Mouse (Mus musculus) heart, adult 11 months (tissue): Measurements from ENCODE around the gene Fgfrl1.

ENCODE experiments used
- DNase-seq: peaks from one replicate; pipeline ENCODE4 v3.0.0; 2022

The Fgfrl1 gene

DNA sequence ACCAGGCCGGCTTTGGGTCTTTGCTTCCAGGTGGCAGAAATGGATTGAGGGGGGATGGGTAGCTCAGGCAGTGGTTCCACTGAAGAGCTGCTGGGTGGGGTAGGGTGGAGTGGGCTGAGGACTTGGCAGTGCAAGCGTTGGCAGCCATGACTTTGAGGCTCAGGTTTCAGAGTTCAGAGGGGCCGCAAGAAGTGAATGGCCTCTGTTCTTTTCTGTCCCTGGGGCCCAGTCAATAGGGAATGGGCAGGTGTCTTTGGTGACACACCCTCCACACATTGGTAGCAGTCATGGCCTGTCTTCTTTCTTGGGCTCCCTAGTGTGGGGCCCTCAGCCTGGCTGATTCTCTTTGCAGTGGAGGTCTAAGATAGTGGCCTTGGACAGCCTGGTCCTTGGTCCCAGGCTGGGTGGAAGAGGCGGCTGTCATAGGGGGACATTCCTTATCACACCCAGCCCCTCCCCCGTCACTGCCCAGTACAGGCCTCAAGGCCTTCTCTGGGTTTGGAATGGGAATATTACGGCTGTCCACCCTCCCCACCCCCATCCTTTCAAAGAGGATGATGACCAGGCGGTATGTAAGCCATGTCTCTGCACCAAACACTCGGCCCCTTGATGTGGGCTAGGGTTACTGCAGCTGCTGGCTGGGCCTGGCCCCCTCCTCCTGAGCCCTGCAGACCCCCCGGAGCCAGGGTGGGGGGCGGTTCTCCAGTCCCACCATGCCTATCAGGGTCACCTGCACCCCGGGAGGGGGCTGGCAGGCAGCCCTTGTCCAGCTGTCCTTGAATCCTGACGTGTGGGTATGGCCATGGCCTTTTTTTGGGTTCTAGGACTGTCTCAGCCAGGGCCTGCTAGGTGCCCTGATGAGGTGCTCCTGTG is 11.8 kb downstream of the Fgfrl1 start:
- peak; percentile 85 for DNase-seq

DNA sequence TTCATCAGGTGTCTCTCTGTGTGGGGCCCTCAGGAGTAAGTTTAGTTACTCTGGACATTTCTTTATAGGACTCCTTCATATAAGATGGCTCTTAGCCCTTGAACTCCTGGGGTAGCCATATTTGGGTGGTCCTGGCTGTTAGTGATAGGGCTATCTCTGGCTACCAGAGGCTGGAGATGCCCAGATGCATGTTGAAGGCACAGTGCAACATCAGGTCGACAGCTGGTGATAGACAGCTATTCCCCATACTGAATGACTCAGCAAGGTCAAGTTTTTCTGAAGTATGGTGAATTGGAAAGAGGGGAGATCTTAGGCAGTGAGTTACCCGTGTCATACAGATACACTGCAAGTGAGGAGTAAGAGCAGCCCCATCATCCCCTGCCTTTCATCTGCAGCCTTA is 15.6 kb downstream of the Fgfrl1 start:
- no peak for DNase-seq

DNA sequence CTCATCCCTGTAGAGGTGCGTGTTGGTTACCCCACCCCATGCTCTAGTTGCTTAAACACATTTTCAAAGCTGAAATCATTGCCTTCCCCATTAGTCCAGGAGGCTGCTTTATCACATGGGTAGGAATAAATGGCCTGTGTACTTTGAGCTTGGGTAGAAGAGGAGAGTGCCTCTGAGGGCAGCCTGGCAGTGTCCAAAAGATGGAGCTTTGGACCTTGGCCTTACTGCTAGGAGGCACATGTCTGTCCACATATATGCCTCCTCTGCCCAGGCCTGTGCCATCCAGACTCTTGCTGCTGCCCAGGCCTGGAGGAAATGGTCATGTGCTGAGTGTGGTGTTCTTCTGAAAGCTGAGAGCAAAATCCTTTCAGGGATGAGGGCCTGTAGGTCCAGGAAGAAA is 16.2 kb downstream of the Fgfrl1 start:
- peak; percentile 79 for DNase-seq

DNA sequence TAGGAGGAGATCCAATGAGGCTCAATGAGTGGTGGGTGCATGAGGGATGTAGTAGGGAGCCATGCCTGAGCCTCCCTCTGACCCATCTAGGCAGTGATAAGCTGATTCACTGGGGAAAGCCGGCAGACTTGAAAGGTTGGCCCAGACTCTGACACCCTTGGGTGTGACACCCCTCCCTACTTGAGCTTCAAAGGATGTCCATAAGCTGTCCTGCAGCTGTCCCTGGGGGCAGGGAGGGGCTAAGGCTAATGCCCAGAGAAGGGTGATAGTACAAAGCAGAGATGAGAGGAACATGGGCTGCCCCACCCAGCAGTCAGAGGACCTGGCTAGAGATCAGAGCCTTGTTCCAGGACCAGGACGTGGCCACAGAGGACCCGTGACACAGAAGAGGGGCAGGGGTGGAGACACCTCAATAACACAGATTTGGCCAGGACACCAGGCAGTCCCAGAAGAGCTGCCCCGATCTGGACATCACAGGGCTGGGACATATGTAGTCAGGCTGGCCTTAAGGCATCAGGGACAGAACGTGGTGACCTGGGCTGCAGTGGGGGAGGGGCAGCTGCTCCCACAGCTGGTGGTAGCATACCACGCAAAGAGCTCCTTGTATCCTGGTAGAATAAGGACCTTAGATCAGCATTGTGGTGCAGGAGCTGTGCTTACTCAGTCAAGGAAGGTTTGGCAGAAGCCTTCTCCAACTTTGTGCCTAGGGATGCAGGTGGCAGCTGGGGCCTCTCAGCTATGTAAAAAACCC is 17.0 kb downstream of the Fgfrl1 start:
- peak; percentile 89 for DNase-seq

DNA sequence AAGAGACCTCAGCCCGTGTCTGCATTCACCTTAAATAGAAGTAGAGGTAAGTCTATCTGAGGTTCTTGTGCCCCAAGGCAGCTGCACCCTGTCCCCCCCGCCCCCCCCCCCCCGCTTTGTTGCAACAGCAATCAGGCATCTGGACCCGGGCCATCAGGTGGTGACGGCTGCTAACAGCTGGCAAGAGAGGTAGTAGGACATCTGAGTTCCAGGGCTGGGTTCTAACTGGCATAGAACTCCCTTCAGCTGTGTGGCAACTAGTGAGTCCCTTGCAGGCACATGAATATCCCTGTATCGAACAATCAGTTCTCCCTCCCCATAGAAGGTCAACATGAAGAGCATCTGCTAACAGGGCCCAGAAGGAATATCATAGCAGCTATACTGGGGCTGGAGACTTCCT is 19.8 kb downstream of the Fgfrl1 start:
- DNase-seq: no peak

DNA sequence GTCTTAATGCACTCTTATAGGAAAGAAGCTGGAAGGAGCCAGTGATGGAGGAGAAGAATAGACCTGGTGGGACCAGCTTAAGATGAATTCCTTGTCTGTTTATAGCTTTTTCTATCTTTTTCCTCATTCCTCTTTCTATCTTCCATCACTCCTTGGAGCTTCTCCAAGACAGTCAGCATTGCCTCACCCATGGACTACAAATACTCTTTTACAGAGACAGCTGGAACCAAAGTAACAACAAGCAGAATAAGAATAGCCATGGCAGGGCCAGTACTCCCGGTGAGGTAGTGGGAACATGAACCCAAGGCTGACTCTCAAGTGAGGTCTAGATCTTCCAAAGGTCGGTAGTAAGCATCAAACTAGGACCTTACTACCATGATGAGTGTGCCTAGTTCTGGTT is 20.9 kb downstream of the Fgfrl1 start:
- DNase-seq: no peak

DNA sequence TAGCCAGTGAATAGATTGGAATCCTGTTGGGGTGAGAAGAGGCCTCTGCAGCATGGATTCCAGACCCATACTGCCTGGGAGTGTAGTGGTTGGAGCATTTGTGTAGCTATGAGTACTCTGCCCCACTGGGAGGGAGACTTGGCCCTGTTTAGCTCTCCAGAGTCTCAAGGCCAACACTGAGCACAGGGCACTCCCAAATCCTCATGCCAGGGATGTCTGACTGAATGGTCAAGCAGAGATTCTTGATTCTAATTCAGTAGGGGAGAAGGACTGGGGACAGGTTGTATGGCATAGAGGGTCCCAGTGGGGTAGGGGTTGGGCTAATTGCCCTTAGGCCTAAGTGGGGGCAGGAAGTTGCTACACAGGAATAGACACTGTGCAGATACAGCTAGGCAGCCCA is 21.5 kb downstream of the Fgfrl1 start:
- DNase-seq: peak; percentile 88

DNA sequence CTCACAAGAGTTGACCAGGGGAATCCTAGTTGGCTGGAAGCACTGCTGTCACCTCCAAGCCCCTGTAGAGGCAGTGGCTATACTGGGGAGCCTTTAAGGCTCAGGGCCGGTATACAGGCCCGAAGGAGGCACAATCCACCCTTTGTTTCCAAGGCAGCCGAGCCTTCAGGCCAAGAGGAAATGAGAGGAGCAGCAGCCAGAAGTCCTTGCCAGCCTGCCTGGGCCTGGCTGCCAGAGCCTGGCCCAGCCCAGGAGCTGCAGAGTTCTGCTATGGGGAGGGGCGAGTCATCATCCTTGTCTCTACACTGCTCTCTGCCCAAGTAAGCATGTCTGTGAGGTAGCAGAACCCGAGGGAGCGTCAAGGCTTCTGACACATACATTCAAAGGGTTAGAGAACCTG is 22.0 kb downstream of the Fgfrl1 start:
- DNase-seq: peak; percentile 91

DNA sequence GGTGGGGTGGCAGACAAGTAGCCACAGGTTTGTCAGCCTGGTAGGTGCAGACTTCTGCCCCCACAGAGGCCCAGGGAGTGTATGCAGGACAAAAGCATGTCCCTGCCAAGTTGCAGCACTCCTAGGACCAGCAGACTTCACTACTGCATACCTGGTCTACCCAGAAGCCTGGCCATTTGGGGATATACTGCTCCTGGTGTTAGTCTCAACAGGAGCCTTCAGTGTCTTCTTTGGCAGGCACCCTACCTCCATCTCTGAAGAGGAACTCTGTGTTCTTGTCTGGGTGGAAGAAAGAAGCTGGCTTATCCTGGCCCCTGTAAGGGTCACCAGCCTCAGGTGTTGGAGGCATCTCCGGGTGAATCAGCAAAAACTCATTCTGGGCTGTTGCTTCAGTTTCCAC is 23.8 kb downstream of the Fgfrl1 start:
- DNase-seq: peak; percentile 65

DNA sequence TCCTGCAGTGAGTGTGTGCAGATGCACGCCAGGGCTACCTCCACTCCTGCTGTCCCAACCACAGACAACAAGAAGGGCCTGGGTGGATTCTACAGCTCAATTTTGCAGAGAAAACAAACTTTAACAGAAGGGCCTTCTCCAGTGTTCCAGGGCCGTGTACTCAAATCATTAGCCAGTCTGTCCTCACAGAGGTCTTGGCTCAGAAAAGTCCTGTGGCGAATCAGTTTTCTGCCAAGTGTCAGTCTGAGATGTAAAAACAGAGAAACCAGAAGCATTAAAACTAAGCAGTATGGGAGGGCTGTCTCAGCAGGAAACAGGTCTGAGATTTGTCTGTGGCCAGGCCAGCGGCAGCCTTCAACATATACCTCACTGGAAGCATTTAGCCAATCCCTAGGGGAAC is 25.9 kb downstream of the Fgfrl1 start:
- no peak for DNase-seq

DNA sequence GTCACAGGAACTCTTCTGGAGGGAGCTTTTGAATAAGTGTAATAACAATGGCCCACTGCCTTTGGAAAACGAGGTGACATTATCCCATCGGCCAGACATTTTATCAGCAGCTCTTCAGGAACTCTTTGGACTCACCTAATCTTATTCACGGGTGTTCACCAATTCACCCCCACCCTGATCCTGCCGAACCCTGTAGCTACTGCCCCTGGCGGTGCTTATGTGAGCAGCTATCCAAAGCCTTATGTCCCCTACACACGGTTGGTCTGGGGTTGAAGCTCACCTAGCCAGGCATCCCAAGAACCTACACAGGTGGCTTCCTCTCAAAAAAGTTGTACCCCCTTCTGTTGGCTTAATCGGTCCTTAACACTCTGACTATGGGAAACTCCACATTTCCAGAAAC is 27.6 kb downstream of the Fgfrl1 start:
- peak; percentile 79 for DNase-seq

DNA sequence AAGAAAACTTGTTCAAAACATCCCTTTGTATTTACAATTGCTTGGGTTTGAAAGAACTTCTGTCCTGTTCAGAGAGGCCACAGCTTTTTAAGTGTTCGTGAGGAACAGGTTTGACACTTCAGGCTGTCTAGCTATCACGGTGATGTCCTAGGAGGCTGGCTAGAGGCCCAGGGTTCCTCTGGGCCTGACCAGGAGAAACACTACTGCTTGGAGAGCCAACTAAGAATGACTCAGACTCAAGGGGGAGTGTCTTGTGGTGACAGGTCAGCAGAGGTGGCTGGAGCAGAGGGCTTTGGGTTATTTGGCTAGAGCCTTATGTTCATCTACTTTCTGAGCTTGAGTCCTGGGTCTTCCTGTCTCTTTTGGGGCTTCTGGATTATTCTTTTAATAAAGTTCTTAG is 31.8 kb downstream of the Fgfrl1 start:
- peak; percentile 86 for DNase-seq

DNA sequence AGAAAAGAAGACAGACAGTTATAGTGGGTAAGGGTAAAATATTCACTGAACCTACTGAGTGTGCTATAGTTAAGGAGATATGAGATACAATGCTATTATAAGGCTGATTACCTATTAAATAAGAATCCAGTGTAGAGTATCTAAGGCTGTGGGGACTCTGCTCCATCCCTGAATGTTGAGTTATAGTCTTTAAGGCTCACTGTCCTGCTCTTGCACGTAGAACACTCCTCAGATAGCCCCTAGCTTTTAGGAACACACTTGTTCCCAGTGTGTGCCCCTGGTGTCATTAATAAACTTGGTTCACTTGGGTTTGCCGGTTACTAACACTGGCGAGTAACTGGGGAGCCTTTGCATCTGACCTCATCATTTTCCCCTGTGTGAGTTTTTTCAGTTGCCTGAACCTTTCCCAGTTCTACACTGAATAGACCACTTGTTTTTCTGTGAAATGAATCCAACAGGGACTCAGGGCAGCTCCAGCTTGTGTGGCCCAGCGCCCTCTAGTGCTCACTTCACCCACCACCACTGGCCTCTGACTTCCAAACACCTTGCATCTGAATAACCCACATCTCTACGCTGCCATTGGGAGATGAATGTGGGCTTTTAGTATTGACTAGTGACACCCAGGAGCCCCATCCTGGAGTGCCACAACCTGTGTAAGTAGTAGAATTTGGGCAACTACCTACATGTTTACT is 34.5 kb downstream of the Fgfrl1 start:
- DNase-seq: peak; percentile 90

DNA sequence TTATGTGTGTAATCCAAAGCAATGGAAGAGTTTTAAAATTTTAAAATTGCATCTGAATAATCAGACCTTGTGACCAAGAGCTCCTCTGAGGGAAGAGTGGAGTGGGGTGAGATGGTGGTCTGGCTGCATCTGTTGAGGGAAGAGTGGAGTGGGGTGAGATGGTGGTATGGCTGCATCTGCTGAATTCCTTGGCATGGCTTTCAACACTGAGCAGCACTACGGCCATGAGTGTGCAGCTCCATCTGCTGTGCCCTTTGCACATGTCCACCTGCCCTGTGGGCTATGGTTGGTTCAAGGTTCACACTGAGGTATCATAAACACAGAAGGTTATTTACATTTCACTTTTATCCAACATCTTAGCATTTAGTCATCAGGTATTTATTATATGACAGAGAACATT is 35.2 kb downstream of the Fgfrl1 start:
- DNase-seq: peak; percentile 71

DNA sequence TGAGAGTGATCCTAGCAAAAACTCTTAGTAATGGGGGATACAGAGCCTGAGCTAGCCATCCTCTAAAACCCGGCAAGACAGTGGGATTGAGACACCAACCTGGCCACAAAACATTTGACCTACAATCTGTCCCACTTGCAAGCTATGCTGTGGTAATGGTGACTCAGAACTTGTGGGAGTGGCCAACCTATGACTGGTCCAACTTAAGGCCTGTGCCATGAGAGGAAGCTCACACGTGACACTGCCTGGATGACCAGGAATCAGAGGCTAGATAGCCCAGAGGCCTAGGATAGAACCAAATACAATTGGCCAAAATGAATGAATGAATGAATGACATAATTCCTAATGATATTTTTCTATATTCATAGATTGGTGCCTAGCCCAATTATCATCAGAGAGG is 49.7 kb downstream of the Fgfrl1 start:
- DNase-seq: peak; percentile 43

DNA sequence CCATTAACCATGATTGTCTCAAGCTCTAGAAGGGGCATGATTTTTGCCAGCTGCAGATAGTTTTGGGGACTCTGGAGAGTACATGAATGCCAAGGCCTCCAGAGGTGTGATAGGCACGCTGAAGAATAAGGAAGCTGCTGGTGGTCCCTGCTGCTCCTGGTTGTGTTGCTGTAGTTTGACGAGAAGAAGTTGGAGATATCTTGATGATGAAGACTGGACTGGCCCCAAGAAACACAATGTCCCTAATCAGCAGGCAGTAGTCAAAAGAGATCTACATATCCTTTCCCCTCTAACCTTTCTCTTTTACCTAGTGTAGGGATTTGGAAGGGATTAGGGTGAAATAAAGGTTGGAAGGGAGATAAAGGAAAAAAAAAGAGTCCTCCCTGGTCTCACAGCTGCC is 50.4 kb downstream of the Fgfrl1 start:
- DNase-seq: peak; percentile 71

DNA sequence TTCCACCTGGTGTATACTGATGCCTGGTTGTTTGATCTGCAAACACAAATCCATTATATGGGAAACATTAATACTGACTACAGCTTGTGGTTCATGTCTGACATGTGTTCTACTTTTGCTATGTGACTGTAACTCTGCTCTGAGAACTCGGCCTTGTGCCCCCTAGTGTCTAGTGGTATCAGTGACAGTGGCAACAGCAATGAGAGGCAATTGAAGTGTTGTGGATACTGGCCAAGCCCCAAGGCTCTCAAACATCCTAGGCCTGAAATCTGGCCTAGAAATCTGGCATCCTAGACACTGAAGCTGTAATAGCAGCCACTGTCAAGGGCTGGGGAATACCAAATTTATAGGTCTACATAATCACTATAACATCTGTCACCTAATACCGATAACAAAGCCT is 51.7 kb downstream of the Fgfrl1 start:
- DNase-seq: peak; percentile 68

DNA sequence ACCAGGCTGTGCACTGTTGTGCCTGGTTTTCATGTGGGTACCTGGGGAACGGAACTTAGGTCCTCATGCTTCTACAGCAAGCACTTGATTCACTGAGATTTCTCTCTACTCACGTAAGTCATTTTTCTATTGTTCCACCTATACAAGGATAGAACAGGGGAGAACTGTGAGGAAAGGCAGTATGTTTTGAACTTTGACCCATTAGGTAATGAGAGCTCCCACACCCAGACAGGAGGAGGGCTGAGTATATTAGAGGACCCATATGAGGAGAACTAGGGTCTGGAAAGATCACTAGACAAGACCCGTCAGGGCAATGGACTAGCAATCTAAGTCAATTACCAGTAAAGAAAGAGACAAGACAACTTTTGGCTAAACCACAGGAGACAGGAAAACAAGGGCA is 52.4 kb downstream of the Fgfrl1 start:
- peak; percentile 19 for DNase-seq

DNA sequence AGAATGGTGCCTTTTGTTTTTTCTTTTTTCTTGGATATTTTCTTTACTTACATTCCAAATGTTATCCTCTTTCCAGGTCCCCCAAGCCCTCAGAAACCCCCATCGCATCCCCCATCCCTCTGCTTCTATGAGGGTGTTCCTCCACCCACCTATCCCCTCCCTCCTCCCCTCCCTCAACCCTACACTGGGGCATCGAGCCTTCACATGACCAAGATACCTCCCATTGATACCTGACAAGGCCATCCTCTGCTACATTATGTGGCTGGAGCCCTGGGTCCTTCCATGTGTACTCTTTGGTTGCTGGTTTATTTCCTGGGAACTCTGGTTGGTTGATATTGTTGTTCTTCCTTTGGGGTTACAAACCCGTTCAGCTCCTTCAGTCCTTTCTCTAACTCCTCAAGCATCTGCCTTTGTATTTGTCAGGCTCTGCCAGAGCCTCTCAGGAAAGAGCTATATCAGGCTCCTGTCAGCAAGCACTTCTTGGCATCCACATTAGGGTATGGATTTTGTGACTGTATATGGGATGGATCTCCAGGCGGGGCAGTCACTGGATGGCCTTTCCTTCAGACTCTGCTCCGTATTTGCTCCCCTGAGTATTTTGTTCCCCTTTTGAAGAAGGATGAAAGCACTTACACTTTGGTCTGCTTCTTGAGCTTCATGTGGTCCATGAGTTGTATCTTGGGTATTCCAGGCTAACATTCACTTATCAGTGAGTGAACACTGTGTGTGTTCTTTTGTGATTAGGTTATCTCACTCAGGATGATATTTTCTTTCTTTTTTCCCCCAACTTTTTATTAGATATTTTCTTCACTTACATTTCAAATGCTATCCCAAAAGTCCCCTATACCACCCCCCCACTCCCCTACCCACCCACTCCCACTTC is 58.4 kb downstream of the Fgfrl1 start:
- peak; percentile 28 for DNase-seq

DNA sequence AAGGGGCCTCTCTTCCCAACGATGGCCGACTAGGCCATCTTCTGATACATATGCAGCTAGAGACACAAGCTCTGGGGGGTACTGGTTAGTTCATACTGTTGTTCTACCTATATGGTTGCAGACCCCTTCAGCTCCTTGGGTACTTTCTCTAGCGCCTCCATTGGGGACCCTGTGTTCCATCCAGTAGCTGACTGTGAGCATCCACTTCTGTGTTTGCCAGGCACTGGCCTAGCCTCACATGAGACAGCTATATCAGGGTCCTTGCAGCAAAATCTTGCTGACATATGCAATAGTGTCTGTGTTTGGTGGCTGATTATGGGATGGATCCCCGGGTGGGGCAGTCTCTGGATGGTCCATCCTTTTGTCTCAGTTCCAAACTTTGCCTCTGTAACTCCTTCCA is 59.1 kb downstream of the Fgfrl1 start:
- DNase-seq: peak; percentile 66
